Mouse (Mus musculus) kidney, adult 2 months (tissue): ENCODE data around the gene Rhob.

Source experiments
- CTCF ChIP-seq: fragments of 200-500 bp; conservative IDR thresholded peaks from 2 replicates; pipeline ENCODE4 v1.5.1; 2011; ENCODE audit warnings: low read depth, mild to moderate bottlenecking, control low read depth, low read length, moderate library complexity, mixed read lengths; ENCODE audit not compliant: insufficient read depth, insufficient read length
- POLR2A ChIP-seq: fragments of 200-500 bp; IDR thresholded peaks from one replicate; pipeline ENCODE4 v1.6.1; 2011; ENCODE audit warnings: low read depth, low read length, control low read depth

DNA sequence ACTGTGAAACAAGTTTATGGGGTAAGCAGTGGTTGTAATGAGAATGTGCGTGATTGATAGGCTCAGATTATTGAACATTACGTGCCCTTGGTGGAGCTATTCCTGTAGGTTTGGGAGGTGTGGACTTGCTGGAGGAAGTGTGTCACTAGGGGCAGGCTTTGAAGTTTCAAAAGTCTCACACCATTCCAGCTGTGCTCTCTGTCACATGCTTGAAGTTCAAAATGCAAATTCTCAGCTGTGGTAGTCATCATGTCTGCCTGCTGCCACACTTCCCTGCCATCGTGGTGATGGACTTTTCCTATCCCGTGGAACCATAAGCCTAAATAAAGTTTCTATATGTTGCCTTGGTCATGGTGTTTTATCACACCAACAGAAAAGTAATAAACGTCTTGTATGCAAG is 28.0 kb upstream of the Rhob start:
- no peak for TF ChIP-seq POLR2A
- no peak for TF ChIP-seq CTCF
